Mouse (Mus musculus): ENCODE data around the gene Pole2. TPM values are rescaled to one million over a fixed set of nuclear protein-coding genes. Genes with fewer than 3 reads are reported as not detected.

Pole2 gene
- polyA plus RNA-seq, 1 experiment: 2.9 TPM

DNA sequence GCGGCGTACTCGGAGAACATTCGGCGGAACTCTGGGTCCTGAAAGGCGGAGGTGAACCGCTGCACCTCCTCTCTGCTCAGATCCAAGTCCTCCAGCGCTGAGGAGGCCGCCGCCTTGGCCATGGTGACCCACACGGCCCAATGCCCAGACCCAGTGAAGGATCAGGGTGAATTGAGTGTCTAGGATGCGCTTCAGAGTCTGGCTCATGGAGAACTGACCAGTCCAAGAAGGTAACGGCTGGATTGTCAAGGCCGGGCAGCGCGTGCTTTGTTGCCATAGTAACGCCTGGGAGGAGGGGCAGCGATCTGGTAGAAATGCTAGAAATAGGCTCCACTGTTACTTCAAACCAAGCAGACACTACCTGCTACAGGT is 29.8 kb downstream of the Pole2 start, which contains the start of gene Dnaaf2:
Gene Dnaaf2 (minus strand): TSS at position 266 of the 372 bp plus-strand sequence.
- TF ChIP-seq CTCF (IDR thresholded peaks at IDR 0.05; ENCODE audit: insufficient read depth, low read length) (no peak), POLR2A (IDR thresholded peaks at IDR 0.05; ENCODE audit: borderline replicate concordance, extremely low read depth, low read depth, low read length) (no peak)
- Histone ChIP-seq H3K4me3 (replicated peaks; ENCODE audit: extremely low read depth, low read depth, low read length) (peak within 1 kb of the TSS; percentile 86), H3K4me1 (ENCODE audit: control insufficient read depth, insufficient read depth, low read length) (peaks cover 3% of the 10 kb centered on the region)
- DNase-seq: no peak
- WGBS: 1% methylated on average over 18 of the region's 18 CpGs

DNA sequence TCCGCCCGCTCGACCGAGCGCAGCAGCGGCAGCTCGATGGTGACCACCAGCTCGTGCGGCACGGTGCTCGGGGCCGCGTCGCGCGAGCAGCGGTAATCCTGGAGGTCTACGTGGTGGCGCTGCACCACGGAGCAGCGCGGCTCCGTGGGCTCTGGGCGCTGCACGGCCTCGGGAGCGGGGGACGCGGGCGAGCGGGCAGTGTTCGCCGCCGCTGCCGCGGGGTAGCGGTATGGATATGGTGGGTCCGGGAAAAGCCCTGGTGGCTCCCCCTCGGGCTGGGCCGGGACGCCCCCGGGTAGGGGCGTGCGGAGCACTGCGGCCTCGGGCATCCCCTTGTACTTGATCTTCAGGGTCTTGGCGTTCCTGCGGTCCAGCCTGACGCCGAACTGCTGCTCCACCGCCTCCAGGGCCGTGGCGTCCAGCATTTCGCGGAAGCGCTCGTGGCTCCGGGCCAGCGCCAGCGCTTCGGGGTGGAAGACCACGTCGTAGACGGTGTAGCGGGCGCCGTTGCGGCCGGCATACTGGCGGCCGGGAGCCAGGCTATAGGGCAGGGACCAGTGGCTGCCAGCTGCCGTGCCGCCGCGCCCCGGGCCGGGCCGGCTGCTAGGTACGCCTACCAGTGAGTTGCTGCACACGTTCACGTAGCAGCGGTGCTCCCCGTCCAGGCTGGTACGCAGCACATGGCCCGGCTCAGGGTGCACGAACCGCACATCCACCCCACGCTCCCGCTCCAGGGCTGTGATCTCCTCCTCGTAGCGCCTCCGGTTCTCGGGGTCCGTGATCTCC is 30.4 kb downstream of the Pole2 start:
- peak; percentile 59 for DNase-seq

DNA sequence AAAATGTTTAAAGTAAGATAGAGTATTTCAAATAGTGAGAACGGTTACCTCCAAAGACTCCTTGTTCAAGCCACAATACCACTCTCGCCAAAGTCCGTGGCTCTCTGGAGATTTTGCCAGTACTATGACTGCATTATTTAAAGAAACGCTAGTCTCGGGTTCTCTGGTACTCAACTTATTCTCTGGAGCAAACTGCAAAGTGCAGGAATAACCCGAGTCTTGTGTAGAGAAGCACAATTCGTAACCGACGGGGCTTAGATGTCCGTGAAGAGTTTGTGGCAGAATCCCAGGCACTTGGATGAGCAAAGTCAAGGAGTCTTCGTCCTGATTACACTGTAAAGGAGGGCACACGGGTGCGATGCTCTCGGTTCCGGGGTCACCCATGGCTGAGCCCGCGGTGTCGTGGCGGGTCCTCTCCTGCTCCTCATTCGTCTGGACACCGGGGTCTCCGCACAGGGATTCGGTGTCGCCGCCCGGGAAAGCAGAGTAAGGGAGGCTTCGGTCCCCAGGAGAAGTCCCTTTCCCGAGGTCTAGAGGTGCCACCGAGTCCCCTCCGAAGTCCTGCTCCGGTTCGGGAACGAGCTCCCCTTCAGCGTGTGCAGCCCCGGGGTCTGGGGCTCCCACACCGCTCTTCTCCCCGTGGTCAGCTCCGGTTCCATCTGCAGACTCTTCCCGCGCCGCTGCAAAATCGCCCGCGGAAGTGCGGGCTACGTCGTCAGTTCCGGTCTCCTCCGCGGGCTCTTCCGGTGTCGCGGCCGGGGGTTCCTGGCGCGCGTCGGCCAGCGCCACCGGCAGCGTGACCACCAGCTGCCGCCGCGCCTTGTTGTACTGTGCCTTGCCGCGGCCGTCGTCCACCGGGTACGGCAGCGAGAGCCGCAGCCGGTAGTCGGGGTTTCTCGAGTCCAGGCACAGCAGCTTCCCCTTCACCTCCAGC is 31.3 kb downstream of the Pole2 start, which contains the start of gene Gm49383:
Gene Gm49383 (minus strand): TSS at position 661 of the 934 bp plus-strand sequence.
- TF ChIP-seq POLR2A (IDR thresholded peaks at IDR 0.05; ENCODE audit: borderline replicate concordance, extremely low read depth, low read depth, low read length) (peak; percentile 67; the same call in 1 of the 2 replicates), CTCF (IDR thresholded peaks at IDR 0.05; ENCODE audit: insufficient read depth, low read length) (no peak)
- 1% methylated on average over 75 of the region's 75 CpGs for WGBS
- peak; percentile 70 for DNase-seq
- peaks cover 3% of the 10 kb centered on the region for H3K4me1 ChIP-seq (ENCODE audit: control insufficient read depth, insufficient read depth, low read length)
- H3K4me3 ChIP-seq (replicated peaks; ENCODE audit: extremely low read depth, low read depth, low read length): peak within 1 kb of the TSS; percentile 86

More for the DNA sequence above, 30.4 kb downstream of the Pole2 start:
- peaks cover 3% of the 10 kb centered on the region for H3K4me1 ChIP-seq (ENCODE audit: control insufficient read depth, insufficient read depth, low read length)
- 1% methylated on average over 86 of the region's 94 CpGs for WGBS
- H3K4me3 ChIP-seq (replicated peaks; ENCODE audit: extremely low read depth, low read depth, low read length): peak overlapping the region; percentile 86
- TF ChIP-seq CTCF (IDR thresholded peaks at IDR 0.05; ENCODE audit: insufficient read depth, low read length) (no peak), POLR2A (IDR thresholded peaks at IDR 0.05; ENCODE audit: borderline replicate concordance, extremely low read depth, low read depth, low read length) (no peak)

DNA sequence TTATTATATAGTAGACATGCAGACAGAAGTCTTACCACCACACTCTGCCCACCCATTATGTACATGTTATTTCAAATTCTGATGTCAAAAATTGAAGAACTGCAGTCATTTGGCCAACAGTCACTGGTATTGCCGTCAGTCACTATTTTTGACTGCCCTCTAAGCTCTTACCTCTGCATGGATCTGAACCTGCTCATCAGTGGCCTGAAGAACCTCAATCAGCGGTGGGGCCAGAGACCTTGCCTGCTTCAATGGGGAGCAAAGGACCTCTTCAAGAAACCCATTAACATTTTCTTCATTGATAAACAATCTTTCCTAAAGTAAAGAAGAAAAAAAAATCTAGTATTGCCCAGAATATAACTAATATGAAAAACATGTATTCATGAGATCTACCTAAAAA is 35.4 kb downstream of the Pole2 start:
- Histone ChIP-seq H3K4me3 (replicated peaks; ENCODE audit: extremely low read depth, low read depth, low read length) (no peak overlapping the region), H3K4me1 (ENCODE audit: control insufficient read depth, insufficient read depth, low read length) (no peaks in the 10 kb centered on the region)
- WGBS: 92% methylated on average over 2 of the region's 2 CpGs
- TF ChIP-seq CTCF (IDR thresholded peaks at IDR 0.05; ENCODE audit: insufficient read depth, low read length): no peak
- TF ChIP-seq POLR2A (IDR thresholded peaks at IDR 0.05; ENCODE audit: borderline replicate concordance, extremely low read depth, low read depth, low read length): no peak
- DNase-seq: no peak

DNA sequence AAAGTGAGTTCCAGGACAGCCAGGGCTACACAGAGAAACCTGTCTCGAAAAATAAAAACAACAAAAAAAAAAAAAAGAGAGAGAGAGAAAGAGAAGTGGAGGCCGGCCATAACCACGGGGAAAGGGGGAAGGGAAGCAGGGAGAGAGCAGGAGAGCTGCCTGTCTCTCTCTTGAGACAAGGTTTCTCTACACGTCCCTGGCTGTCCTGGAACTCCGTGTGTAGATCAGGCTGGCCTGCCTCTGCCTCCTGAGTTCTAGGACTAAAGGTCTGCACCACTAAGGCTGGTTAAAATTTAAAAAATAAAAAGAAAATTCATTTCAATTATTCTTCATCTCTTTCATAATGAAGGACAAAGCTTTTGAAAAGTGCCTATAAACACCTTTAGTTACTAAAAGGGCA is 36.6 kb downstream of the Pole2 start:
- WGBS: 85% methylated on average over 5 of the region's 5 CpGs
- Histone ChIP-seq H3K4me3 (replicated peaks; ENCODE audit: extremely low read depth, low read depth, low read length) (no peak overlapping the region), H3K4me1 (ENCODE audit: control insufficient read depth, insufficient read depth, low read length) (peaks cover 5% of the 10 kb centered on the region)
- DNase-seq: no peak
- TF ChIP-seq POLR2A (IDR thresholded peaks at IDR 0.05; ENCODE audit: borderline replicate concordance, extremely low read depth, low read depth, low read length): no peak

DNA sequence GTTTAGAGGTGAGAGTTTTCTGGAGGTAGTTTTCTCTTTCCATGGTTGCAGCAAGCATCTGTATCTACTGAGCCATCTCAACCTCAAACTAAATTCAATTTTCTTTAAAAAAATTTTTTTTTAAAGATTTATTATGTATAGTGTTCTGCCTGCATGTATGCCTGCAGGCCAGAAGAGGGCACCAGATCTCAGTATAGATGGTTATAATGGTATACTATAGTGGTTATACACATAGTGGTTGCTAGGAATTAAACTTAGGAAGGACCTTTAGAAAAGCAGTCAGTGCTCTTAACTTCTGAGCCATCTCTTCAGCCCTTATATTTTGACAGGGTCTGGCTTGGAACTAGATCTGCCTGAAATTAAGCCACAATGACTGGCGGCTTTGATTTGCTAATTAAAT is 37.5 kb downstream of the Pole2 start:
- TF ChIP-seq POLR2A (IDR thresholded peaks at IDR 0.05; ENCODE audit: borderline replicate concordance, extremely low read depth, low read depth, low read length) (no peak), CTCF (IDR thresholded peaks at IDR 0.05; ENCODE audit: insufficient read depth, low read length) (no peak)
- WGBS: 95% methylated on average over 1 of the region's 1 CpGs
- DNase-seq: no peak
- Histone ChIP-seq H3K4me3 (replicated peaks; ENCODE audit: extremely low read depth, low read depth, low read length) (no peak overlapping the region), H3K4me1 (ENCODE audit: control insufficient read depth, insufficient read depth, low read length) (peaks cover 7% of the 10 kb centered on the region)

DNA sequence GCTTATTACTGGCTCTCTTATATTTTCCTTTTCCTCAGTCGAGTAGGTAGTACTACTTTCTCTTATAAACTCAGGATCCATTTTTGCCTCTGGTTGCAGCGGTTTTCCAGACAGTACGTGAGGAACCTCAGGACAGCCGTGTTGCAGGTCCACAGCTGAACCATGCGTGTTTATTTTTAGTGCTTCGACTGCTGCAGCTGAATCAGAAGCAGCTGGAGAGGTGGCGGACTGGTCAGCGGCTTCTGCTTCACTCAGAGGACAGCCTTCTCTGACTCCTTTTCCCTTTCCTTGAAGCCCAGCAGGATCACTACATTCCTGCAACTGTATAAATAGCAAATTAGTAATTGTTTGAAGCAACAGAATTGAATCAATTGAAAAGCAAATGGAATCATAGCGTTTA is 37.9 kb downstream of the Pole2 start:
- no peak for TF ChIP-seq POLR2A (IDR thresholded peaks at IDR 0.05; ENCODE audit: borderline replicate concordance, extremely low read depth, low read depth, low read length)
- 87% methylated on average over 9 of the region's 9 CpGs for WGBS
- Histone ChIP-seq H3K4me1 (ENCODE audit: control insufficient read depth, insufficient read depth, low read length) (peaks cover 11% of the 10 kb centered on the region), H3K4me3 (replicated peaks; ENCODE audit: extremely low read depth, low read depth, low read length) (no peak overlapping the region)
- no peak for DNase-seq

DNA sequence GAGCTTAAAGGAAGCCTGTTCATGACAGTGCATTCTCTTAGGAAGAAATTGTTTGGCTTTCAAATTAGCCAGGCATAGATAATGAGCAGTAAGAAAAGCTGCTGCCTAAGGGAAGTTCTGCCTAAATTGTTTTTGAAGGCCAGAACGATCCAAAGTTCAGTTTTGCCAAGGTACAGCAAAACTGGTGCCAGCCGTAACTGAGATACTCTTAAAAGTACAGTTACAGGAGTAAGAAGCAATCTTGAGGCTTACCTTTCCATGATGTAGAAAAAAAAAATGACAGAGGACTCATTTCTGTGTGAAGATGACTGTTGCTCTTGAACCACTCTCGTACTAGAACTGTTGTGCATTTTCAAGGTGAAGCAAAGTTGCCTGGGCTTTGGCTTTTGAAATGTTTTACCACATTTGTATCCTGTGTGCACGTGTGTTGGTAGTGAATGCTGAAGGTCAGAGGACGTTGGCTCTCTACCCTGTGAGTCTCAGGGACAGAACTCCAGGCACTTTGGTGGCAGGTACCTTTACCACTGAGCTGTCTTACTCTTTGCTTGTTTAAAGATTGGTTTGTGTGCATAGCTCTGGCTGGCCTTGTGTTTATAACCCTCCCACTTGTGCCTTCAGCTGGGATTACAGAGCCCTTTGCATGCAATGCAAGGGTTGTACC is 41.1 kb downstream of the Pole2 start:
- no peak for TF ChIP-seq POLR2A (IDR thresholded peaks at IDR 0.05; ENCODE audit: borderline replicate concordance, extremely low read depth, low read depth, low read length)
- no peak for TF ChIP-seq CTCF (IDR thresholded peaks at IDR 0.05; ENCODE audit: insufficient read depth, low read length)
- DNase-seq: no peak
- 53% methylated on average over 5 of the region's 5 CpGs for WGBS
- Histone ChIP-seq H3K4me3 (replicated peaks; ENCODE audit: extremely low read depth, low read depth, low read length) (no peak overlapping the region), H3K4me1 (ENCODE audit: control insufficient read depth, insufficient read depth, low read length) (peaks cover 13% of the 10 kb centered on the region)

DNA sequence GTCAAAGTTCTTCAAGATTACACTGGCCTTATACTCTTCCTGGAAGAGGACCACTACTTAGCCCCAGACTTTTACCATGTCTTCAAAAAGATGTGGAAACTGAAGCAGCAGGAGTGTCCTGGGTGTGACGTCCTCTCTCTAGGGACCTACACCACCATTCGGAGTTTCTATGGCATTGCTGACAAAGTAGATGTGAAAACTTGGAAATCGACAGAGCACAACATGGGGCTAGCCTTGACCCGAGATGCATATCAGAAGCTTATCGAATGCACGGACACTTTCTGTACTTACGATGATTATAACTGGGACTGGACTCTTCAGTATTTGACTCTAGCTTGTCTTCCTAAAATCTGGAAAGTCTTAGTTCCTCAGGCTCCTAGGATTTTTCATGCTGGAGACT is 42.6 kb downstream of the Pole2 start:
- no peak for DNase-seq
- peak overlapping the region; percentile 36 for H3K4me3 ChIP-seq (replicated peaks; ENCODE audit: extremely low read depth, low read depth, low read length)
- WGBS: 61% methylated on average over 7 of the region's 7 CpGs
- H3K4me1 ChIP-seq (ENCODE audit: control insufficient read depth, insufficient read depth, low read length): peaks cover 13% of the 10 kb centered on the region
- no peak for TF ChIP-seq POLR2A (IDR thresholded peaks at IDR 0.05; ENCODE audit: borderline replicate concordance, extremely low read depth, low read depth, low read length)
- TF ChIP-seq CTCF (IDR thresholded peaks at IDR 0.05; ENCODE audit: insufficient read depth, low read length): no peak
